In the genomic region with DNA sequence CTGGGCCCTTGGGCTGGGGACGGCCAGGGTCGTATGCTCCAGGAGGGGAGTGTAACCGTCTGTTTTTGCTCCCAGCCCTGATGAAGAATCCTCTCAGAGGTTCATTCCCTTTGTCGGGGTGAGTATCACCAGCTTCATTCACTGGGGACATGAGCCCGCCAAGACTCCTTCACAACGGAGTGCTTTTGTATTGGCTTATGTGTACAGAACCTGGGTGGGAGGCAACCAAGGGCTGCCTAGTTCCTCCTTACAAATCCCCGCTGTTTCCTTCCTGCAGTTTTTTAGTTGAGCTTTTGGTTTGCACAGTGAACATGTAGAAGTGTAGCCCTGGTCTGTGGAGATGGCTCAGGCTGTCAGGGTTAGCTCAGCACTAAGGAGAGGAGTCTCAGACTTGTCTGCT, we compare ENCODE assay signal across 20 mouse cellular contexts. TPM values are rescaled to one million over a fixed set of nuclear protein-coding genes. Genes with fewer than 3 reads are reported as not detected.
"Had no signal": no experiment of that assay in that cellular context is flagged by ENCODE, and none has a peak within 500 bp of the region (broad histone marks: within the 10 kb centered on the region; RNA-seq: fewer than 3 reads in every experiment).

No protein-coding gene starts in this region.

- ATAC-seq: liver, embryonic 12.5 days; liver, postnatal 0 days; lung, postnatal 0 days; midbrain, embryonic 13.5 days; midbrain, embryonic 15.5 days; midbrain, embryonic 16.5 days had no signal

- DNase-seq: left cerebral cortex, postnatal 4 days; liver; liver, embryonic 13.5 days; liver, postnatal 0 days; lung, adult 18-20 months; lung, adult 2 months; lung, embryonic 14.5 days; lung, postnatal 10 days; lung, postnatal 14 days; lung, postnatal 36 days; lung, postnatal 4 days; midbrain, embryonic 14.5 days had no signal

RNA-seq across cellular contexts. Expression of a gene that starts 6.3 kb away (rescaled TPM):
- total RNA-seq: liver, adult 2 months; megakaryocyte-erythroid progenitor cell, adult 5-6 weeks; monocyte, adult 5-6 weeks had no signal
